Mouse (Mus musculus) retina, embryonic 14.5 days (tissue): ENCODE data around the gene Gadd45b.
A peak's percentile ranks its signal among the peaks of the same experiment; 100 is the strongest.

Experiments used
- DNase-seq: peaks from one replicate; pipeline ENCODE4 v3.0.0-alpha.2; 2015; ENCODE audit warnings: low spot score

Gadd45b gene

GRCm38 (mm10) chr10:80929299-80930226 is at the start of gene Gadd45b:
Gene Gadd45b (plus strand): TSS chr10:80930073.
- peak; percentile 99 for DNase-seq

GRCm38 (mm10) chr10:80880131-80880641 is 49.7 kb upstream of the Gadd45b start:
- DNase-seq = peak; percentile 88

GRCm38 (mm10) chr10:80880901-80881300 is 49.0 kb upstream of the Gadd45b start:
- DNase-seq = no peak

- DNase-seq = peak; percentile 76
Observed at GRCm38 (mm10) chr10:80881301-80881700, 48.6 kb upstream of the Gadd45b start.

- DNase-seq = no peak
Observed at GRCm38 (mm10) chr10:80887181-80887580, 42.7 kb upstream of the Gadd45b start.

- DNase-seq = no peak
Observed at GRCm38 (mm10) chr10:80895100-80895499, 34.8 kb upstream of the Gadd45b start.

- no peak for DNase-seq
Observed at GRCm38 (mm10) chr10:80895697-80896096, 34.2 kb upstream of the Gadd45b start.

- no peak for DNase-seq
Observed at GRCm38 (mm10) chr10:80896581-80897485, 33.0 kb upstream of the Gadd45b start.

- no peak for DNase-seq
Observed at GRCm38 (mm10) chr10:80897861-80898510, 31.9 kb upstream of the Gadd45b start.

GRCm38 (mm10) chr10:80899074-80899473 is 30.8 kb upstream of the Gadd45b start:
- DNase-seq = no peak

- no peak for DNase-seq
Observed at GRCm38 (mm10) chr10:80899591-80900317, 30.1 kb upstream of the Gadd45b start.

- peak; percentile 99 for DNase-seq
Observed at GRCm38 (mm10) chr10:80900318-80901247, 29.3 kb upstream of the Gadd45b start, which contains the start of gene Timm13. Gene Timm13 (minus strand): TSS chr10:80900969.

GRCm38 (mm10) chr10:80901409-80902272 is 28.2 kb upstream of the Gadd45b start:
- DNase-seq = no peak

- no peak for DNase-seq
Observed at GRCm38 (mm10) chr10:80902273-80902940, 27.5 kb upstream of the Gadd45b start.

- no peak for DNase-seq
Observed at GRCm38 (mm10) chr10:80903282-80903681, 26.6 kb upstream of the Gadd45b start.

- DNase-seq = no peak
Observed at GRCm38 (mm10) chr10:80904004-80904693, 25.7 kb upstream of the Gadd45b start.

- DNase-seq = no peak
Observed at GRCm38 (mm10) chr10:80904709-80905108, 25.2 kb upstream of the Gadd45b start.
